Mouse (Mus musculus) urinary bladder, adult 18-20 months (tissue): ENCODE data around the gene Prickle2.
A peak's percentile ranks its signal among the peaks of the same experiment; 100 is the strongest.

Experiments used
- DNase-seq, 2 experiments: peaks; one replicate each; pipeline ENCODE4 v3.0.0; 2022; ENCODE audit warnings: low spot score in 2 of 2, mixed read lengths in 2 of 2

Gene Prickle2

DNA sequence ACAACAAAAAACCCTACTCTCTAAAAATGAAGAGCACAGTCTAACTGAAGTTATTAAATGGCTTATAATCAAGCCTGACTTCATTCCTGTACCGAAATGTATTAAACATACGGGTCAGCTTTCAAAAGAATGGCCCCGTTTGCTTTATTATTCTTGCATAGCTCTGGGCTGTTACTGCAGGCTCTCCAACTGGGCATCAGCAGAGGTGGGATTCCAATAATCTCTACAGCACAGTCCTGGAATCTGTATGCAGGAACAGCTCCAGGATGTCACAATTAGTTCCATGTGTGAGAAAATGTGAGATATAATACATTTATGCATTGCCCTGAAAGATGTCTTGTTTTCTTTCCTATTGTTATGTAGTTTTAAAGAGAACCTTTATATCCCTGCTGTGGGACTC lies 38.4 kb downstream of the Prickle2 start:
- no peak for DNase-seq

DNA sequence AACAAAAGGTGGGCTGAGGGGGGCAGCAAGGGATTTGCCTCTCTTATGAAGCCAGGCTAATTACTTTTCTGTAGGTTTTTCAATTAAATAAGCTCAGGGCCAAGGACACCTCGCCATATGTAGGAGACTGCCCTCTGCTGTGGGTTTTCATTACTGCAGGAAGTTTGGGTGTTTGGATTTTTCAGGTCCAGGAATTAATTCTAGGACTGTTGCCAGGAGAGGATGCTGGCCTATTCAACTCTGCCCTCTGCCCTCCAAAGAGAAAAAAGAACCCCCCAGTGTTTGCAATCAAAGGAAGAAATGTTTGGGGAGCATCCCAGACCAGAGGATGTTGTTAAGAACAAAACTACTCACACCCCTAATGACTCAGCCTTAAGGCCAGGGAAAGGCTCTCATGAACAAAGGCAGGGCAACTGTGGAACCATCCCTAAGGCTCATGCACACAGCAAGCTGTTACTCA lies 40.4 kb downstream of the Prickle2 start:
- peak; percentile 9 to 48 for DNase-seq

DNA sequence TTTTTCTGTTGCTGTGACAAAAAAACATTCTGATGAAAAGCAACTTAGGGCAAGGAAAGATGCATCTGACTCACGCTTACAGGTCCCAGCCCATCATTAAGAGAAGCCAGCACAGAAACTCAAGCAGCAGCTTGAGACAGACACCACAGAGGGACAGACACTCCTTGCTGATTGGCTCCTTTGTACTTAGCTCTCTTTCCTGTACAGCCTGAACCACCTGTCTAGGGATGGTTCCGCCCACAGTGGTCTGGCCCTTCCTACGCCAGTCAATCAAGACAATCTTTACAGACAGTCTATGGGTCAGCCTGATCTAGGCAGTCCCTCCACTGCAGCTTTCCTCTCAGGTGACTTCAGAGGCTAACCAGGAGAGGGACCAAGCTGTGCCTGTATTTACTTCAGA lies 42.1 kb downstream of the Prickle2 start:
- no peak for DNase-seq

DNA sequence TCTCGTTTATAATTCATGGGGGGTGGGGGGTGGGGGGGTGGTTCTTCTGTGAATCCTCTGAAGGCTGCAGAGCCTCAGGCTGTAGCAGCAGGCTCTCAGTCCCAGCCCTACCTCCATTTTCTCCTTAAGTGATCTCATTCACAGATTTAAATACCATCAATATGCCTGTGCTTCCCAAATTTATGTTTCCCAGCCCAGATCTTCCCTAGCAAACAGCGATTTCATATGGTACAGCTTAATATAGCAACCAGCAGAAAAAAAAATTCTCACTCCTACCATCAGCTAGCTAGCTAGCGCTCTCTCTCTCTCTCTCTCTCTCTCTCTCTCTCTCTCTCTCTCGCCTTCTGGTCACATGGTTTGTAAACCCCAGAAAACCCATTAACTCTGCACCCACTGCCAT lies 42.5 kb downstream of the Prickle2 start:
- no peak for DNase-seq

DNA sequence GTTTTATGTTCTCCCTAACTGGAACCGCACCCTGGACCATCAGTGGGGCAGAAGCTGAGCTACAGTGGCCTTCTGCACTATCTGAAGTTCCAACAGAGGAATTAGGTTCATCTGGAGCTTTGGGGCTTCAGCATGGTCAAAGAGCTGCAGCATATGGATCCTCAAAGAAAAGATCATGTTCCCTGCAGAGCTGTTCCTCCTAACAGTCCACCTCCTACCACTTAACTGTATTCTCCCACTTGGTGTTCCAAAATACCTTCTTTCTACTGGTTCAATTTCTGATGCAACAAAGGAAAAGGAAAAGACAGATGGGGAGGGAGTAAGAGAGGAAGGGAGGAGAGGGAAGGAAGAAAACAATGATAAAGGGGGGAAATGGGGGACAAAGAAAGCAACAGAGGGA lies 56.9 kb downstream of the Prickle2 start:
- DNase-seq: no peak

DNA sequence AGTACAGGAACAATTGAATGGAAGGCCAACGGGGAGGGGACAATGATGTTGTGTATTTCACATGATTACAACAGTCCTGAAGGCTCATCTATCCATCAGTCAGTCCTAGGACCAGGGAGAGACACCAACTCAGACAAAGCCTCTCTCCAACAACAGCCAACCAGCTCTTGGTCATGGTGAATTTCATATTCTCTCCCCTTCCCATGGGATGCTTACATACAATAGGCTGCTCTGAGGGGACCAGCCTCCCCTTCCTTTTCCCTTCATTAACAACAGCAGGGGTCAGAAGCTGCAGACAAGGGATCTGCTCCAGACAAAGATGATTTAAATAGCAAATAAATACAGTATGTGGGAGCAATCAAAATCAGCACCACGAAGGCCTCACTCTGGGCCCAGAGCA lies 57.4 kb downstream of the Prickle2 start:
- no peak for DNase-seq

DNA sequence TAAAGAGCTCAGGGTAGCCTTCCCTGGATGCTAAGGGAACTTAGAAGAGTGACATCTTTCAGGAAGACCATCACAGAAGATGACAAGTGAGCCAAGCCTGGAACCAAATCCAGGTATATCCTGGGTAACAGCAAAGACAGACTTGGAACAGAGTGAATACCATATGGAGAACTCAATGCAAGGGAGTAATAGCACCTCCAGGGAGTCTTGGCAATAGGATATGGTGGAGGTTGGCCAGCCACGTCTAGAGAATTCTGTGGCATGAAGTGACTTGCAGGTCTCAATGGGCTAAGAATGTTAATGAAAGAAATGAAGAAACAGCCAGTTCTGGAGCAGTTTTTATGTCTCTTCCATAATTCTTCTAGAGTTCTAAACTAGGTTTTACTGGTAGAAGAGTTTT lies 63.0 kb downstream of the Prickle2 start:
- no peak for DNase-seq

DNA sequence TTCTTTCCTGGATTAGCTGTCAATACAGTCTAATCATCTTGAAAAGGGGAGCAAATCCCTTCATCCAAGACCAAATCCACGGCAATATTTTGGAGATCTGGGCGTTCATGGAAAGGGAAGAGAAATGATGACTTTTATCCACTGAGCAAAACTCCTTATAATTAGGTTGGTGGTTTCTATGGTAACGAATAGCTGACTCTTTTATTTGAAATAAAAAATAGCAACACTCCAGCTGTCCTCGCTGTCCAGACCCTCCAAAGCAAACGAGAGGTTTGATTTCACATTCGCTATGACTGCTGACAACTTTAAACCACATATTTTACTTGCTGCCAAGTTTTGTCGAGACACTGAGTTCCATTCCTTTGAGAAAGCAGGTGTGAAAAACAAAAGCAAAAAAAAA lies 64.0 kb downstream of the Prickle2 start:
- no peak for DNase-seq

DNA sequence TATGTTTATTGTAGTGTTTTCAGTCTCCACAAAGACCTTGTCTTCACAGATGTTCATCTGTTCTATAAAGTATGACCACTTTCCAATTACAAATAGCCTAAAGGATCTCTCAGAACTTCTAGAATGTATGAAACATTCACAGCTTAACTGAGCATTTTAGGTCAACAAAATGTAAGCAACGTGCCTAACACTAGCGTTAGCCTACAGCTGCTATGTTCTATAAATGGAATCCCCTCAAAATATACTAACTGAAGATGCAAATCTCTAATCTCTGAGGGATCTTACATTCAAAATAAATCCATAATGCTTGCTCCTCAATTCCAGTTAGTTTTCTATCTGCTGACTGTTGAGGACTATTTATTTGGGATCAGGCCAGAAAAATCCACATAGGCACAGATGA lies 65.1 kb downstream of the Prickle2 start:
- no peak for DNase-seq

DNA sequence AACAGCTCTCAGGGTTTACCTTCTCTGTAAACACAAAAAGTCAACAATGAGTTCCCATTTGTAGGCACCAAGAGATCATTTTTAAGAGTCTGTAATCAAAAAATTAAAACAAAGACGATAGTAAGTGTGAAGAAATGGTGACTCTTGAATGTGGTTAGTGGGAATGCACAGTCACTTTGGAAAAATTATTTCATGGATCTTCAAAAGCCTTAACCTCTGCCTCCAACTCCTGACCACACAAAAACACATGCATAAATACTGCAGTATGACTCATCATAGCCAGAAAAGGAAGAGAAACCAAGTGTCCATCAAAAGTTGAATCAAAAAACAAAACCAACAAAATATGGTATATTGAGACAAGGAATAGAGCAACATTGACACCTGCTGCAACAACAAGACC lies 69.5 kb downstream of the Prickle2 start:
- no peak for DNase-seq

DNA sequence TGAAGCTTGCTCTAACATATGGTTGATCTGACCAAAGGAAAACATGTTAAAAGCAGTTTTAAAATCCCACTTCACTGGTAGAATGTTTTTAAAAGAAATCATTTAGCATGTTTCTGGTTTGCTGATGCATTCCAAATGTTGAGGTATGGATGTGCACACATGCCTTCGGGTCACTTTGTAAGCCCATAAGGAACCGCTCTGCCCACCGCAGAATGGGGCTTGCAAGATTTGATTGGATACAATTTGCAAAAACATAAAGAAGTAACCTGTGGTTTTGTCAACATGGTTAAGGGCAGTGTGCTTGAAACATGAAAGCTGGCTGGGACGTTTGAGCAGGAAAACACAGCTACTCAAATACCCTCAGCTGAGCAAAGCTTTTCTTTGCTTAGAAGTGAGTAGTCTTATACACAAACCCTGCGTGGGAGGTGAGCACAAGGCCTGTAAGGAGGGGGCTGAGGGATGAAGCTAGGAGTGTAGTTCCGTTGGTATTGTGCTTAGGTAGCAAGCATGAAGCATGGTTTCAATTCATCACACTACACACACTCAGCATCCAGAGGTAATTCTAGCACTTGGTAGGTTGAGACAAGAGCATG lies 71.0 kb downstream of the Prickle2 start:
- DNase-seq: no peak

DNA sequence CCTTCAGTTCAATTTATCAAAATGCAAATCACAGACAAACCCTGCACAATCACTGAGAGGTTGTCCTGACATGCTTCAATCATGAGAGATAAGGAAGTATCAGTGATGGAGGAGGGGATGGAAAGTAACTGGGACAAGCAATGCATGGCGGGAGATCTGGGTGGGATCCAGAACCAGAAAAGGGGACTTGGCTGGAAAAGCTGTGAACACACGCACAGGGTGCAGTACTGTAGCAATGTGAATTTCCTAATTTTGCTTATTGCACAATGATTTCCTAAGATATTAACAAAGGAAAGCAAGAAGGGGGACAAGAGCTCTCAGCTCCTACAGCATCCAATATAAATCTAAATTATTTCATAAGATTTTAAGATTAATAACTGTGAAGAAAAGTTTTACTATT lies 75.0 kb downstream of the Prickle2 start:
- DNase-seq: no peak

DNA sequence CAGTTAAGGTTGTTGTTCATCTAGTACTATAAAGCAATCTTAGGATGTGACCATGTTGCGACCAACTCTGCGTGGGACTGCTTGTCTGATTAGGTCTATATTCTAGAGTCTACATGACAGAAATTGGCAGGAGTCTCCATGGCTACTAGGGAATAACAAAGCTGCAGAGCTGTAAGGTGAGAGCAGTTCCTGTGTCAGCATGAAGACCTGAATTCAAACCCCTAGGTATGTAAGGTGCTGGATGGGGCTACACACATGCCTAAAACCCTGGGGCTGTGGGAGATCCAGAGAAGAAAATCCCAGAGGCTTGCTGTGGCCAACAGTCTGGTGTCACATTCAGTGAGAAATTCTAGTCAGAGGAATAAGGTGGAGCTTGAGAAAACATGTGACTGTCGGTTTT lies 78.2 kb downstream of the Prickle2 start:
- no peak for DNase-seq

DNA sequence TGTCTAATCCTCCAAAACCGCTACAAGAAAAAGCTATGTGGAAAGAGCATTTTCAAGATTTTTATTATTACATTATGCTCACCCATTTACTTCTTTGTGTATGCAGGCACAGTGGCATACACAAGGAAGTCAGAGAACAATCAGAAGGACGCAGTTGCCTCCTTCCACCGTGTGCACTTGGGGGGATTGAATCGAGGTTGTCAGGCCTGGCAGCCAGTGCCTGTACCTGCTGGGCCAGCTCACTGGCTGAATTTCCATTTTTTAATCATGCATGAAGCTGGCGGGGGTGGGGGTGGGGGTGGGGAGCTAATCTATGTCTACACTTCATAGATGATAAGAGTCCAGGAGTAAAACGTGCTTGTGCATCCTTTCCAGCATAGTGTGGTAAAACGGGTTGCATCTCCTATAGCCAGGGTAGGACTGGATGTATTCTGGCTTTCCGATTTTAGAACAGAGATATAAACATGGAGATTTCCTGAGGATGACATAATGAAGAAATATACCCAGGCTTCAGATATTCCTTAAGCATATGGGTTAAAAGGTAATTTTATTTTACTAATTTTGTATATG lies 78.8 kb downstream of the Prickle2 start:
- no peak for DNase-seq

DNA sequence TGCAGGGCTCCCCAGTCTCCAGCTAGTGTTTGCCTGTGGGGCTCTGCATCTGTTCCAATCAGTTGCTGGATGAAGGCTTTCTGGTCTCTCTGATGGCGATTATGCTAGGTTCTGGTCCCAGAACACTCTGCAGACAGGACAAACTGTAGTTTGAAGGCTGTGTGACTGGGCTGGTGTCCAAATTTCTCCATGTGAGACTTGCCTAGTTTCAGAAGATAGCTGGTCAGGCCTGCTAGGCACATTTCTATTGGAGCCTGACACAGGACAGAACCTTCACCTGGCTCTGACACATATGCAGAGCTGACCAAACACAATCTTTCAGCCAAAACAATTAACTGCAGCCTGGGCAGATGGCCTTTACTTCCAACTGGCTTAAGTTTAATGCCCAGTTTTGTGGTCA lies 80.0 kb downstream of the Prickle2 start:
- no peak for DNase-seq

DNA sequence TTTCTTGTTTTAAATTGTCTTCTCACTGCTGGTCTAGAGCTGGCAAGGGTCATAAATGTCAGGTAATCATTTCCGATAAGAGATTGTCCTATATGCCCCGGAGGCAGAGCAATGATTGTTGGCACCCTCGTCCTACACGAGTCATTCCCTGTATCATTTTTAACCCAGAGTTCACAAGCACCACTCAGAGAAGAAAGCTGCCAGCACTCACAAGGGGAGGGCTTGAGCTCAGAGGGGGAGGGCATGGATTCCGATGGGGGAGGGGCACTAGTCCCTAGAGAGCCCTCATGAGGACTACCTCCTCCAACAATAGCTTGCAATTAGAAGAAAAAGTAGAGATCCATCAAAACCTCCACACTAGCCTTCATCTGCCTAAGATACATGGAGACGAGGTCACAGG lies 81.6 kb downstream of the Prickle2 start:
- no peak for DNase-seq

DNA sequence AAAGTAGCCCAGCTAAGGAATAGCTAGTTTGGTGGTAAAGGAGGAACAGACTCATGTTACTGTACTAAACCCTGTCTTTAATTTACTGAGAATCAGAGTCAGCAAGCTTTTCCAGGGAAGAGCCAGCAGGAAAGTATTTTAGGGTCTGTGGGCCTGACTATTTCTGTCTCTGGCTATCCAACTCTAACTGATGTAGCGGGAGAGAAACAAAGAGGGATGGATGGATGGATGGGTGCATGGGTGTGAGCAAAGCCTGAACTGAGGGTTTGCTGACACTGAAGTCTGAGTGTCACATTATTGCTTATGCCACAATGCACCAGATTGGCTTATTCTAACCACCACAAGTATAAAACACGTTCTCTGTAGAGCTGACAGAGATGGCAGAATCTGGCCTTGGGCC lies 88.8 kb downstream of the Prickle2 start:
- no peak for DNase-seq

DNA sequence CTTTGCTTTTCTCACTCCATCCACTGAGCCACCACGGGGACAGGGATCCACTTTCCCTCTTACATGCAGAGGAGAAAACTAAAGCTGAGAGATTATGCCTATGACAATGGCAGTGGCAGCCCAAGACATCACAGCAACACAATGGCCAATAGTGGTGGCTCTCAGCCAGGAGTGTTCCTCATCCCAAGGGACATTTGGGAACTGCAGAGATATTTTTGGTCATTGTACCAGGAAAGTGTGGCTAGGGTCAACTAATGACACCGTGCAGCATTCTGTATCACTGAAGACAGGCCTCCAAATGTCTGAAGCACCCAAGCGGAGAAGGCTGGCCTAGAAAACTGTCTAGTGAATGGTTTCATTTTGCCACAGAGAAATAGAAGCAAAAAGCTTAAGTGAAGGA lies 91.2 kb downstream of the Prickle2 start:
- no peak for DNase-seq

DNA sequence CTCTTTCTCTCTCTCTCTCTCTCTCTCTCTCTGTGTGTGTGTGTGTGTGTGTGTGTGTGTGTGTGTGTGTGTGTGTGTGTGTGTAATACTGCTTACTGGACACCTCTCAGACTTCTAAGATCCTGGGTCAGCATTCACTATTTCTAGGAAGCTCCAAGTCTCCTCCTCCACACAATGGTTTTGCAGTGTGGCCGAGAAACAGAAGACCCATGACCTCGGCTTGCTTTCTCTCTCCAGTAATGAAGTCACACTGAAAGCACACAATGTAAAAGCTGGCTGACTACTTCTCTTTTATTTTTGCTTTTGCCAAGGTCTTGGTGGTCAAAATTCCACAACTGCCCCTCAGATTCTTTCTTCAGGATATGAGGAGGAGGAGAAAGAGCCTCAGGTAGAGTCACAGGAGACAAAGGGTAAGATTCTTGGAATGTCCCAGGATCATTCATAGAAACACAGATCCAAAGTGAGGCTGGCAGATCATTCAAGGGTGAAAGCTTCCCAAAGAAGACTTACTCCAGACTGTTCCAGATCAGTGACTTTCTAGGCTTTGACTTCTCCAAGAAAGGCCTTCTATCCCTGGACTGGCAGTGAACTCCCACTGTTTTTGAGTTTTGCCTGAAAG lies 93.7 kb downstream of the Prickle2 start:
- DNase-seq: no peak

DNA sequence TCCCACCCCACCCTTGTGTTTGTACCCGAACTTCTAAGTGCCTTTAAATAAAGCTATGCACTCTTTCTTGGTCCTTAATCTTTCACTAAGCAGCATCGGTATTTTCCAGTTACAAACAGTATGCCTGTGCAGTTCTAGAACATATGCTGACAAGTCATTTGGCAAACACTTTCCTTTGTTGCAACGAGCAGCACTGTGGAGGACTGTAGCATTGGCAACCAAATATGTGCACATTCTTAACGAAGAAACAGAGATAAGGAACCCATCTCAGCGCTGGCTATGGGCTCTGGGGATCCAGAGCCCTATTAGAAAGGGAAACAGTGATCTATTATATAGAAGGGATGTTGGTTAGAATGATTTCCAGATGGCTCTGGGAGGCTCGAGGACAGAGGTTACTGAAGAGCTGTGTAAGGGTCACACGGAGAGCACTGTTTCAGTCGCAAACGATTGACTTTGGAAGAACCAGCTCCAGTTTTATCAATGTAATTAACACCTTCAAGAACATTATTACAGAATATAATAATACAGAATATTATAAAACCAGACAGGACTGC lies 96.2 kb downstream of the Prickle2 start:
- DNase-seq: no peak

DNA sequence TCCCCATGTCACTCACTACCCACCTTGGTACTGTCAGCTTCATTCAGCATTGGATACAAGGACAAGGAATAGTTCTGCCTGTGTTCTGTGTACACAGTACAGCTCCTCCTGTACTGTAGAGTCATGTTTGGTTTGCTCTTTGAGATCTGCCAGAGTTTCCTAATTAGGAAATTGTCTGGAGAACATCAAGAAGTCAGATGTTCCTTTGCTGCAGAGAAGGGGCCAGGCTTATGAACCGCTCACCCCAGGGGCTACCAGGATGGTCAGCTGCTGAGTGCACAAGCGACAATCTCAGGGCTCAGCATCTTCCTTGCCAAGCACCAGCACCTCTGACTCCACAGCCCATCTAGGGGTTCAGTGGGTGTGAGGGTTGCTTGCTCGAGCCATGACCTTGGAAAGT lies 96.9 kb downstream of the Prickle2 start:
- no peak for DNase-seq

DNA sequence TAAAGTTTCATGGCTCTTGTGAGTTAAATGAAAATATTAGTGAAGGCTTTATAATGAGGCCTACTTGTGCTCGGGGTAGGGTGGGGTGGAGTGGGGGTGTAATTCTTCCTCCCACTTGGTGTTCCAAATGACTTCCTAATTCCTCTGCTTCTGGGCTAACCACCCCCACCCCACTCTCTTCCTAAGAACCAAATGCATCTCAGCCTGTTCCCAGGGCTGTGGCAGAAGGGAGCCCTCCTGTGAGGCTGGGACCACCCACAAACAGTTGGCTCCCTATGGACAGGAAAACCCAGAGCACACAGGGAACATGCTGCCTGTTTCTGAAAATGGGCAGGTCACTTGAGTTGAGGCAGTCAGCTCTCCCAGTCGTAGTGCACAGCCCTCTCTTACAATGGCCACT lies 100.8 kb downstream of the Prickle2 start:
- DNase-seq: no peak

DNA sequence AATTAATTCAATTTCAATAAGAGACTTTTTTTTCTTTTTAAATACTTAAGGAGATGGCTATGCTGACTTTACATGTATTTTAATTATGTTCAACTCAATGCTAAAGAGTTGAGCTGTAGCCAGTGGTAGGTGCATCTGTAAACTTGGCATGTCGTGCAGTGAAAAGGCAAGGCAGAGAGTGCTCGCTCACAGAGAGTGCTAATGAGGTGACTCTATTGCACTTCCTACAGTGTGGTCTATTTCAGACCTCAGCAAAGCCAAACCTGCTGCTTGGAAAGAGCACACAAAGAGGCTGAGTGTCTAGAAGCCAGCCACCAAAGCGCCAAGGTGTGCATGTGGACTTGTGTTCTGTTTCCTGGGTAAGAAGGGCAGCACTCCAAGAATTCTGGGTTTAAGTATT lies 109.6 kb downstream of the Prickle2 start:
- no peak for DNase-seq
